Mouse (Mus musculus) CD8-positive naive resting alpha-beta T cell, adult 57 days (primary cell): ENCODE data around the gene Ei24. TPM values are rescaled to one million over a fixed set of nuclear protein-coding genes. Genes with fewer than 3 reads are reported as not detected.

ENCODE experiments used
- total RNA-seq: library from RNA; stranded (reverse); gene quantifications from one replicate; pipeline ENCODE4 v1.2.4, GENCODE M21; 2023

The Ei24 gene
- 46.8 TPM for total RNA-seq

GRCm38 (mm10) chr9:36796781-36797555 lies at the start of gene Ei24:
Gene Ei24, minus strand, starts transcription at chr9:36797393.

GRCm38 (mm10) chr9:36821644-36822000 lies 24.4 kb upstream of the Ei24 start, which contains the start of gene Fez1:
Gene Fez1, plus strand, starts transcription at chr9:36821864.

GRCm38 (mm10) chr9:36767203-36768143 lies 29.7 kb downstream of the Ei24 start, which contains the start of gene Stt3a:
Gene Stt3a, minus strand, starts transcription at chr9:36767679.

Other genes with a start within 250 kb of the Ei24 start
- gene Gm17689, start 214.8 kb downstream of the Ei24 start, total RNA-seq: not detected
- not detected for gene A630095E13Rik, start 154.0 kb downstream of the Ei24 start, total RNA-seq
- gene Acrv1, start 104.2 kb downstream of the Ei24 start, total RNA-seq: not detected
- 3.2 TPM for gene Chek1, start 70.3 kb downstream of the Ei24 start, total RNA-seq
- 138 TPM for gene Stt3a, start 29.7 kb downstream of the Ei24 start, total RNA-seq
- gene Fez1, start 24.5 kb upstream of the Ei24 start, total RNA-seq: not detected